Mouse (Mus musculus) spleen, adult 2 months (tissue): Measurements from ENCODE around the gene Atf6b. TPM values are rescaled to one million over a fixed set of nuclear protein-coding genes. Genes with fewer than 3 reads are reported as not detected.

Experiments
- DNase-seq, 2 experiments: peaks; one replicate each; pipeline versions ENCODE4 v3.0.0 to v3.0.0-alpha.2; 2012 to 2021; ENCODE audit warnings: low spot score in 2 of 2, low read depth in 1 of 2
- H3K27ac ChIP-seq: fragments of 200-500 bp; 2 replicates; pipeline ENCODE4 v1.5.1; 2012; ENCODE audit warnings: low read length, inconsistent platforms; ENCODE audit not compliant: insufficient read depth
- H3K27me3 ChIP-seq: fragments of 200-500 bp; 2 replicates; pipeline ENCODE4 v1.6.1; 2012; ENCODE audit warnings: mild to moderate bottlenecking, moderate library complexity, low read length, inconsistent platforms; ENCODE audit not compliant: control insufficient read depth, insufficient read depth
- H3K36me3 ChIP-seq: fragments of 200-500 bp; 2 replicates; pipeline ENCODE4 v1.6.1; 2012; ENCODE audit warnings: mild to moderate bottlenecking, low read length, inconsistent platforms; ENCODE audit not compliant: control insufficient read depth, insufficient read depth
- H3K4me1 ChIP-seq: fragments of 200-500 bp; 2 replicates; pipeline ENCODE4 v1.6.1; 2011; ENCODE audit warnings: inconsistent platforms; ENCODE audit not compliant: control insufficient read depth, insufficient read depth, insufficient read length
- H3K4me3 ChIP-seq: fragments of 200-500 bp; 2 replicates; pipeline ENCODE4 v1.5.1; 2011; ENCODE audit warnings: mild to moderate bottlenecking, inconsistent platforms; ENCODE audit not compliant: insufficient read depth, insufficient read length; ENCODE audit errors: extremely low read depth
- CTCF ChIP-seq: fragments of 200-500 bp; IDR thresholded peaks from 2 replicates; pipeline ENCODE4 v1.5.1; 2011; ENCODE audit warnings: mild to moderate bottlenecking, inconsistent platforms; ENCODE audit not compliant: insufficient read depth, insufficient read length, insufficient replicate concordance; ENCODE audit errors: extremely low read depth
- POLR2A ChIP-seq: fragments of 200-500 bp; IDR thresholded peaks from 2 replicates; pipeline ENCODE4 v1.6.1; 2011; ENCODE audit warnings: low read depth, low read length, inconsistent platforms
- WGBS: fragments of 180-500 bp; shearing (Covaris S2); methylation state at CpG from one replicate; pipeline ENCODE4 v1.1.7; 2018; 5-methylcytosine and 5-hydroxymethylcytosine counted together
- polyA plus RNA-seq: library from polyadenylated mRNA; depleted of rRNA; stranded (reverse); fragments of >200 nt; gene quantifications from 2 replicates; pipeline ENCODE4 v1.2.3, GENCODE M21; 2012

Gene Atf6b
- polyA plus RNA-seq, 1 experiment, result 76.4 TPM

- WGBS, result 88% methylated on average over 16 of the region's 16 CpGs
- Histone ChIP-seq H3K4me1 (peaks cover 15% of the 10 kb centered on the region; the same call in 1 of the 2 replicates), H3K27me3 (no peaks in the 10 kb centered on the region), H3K27ac (no peak overlapping the region; the same call in 1 of the 2 replicates), H3K36me3 (peaks cover 32% of the 10 kb centered on the region), H3K4me3 (no peak overlapping the region)
- DNase-seq, result no peak
- TF ChIP-seq POLR2A (no peak), CTCF (no peak)
Measured at GRCm38 (mm10) chr17:34648141-34648890, 1.4 kb downstream of the Atf6b start.

- H3K36me3 ChIP-seq, result peaks cover 32% of the 10 kb centered on the region
- H3K4me3 ChIP-seq, result no peak overlapping the region
- H3K27me3 ChIP-seq, result no peaks in the 10 kb centered on the region
- DNase-seq, result no peak
- 58% methylated on average over 18 of the region's 18 CpGs for WGBS
- TF ChIP-seq POLR2A, result no peak
- TF ChIP-seq CTCF, result no peak
- H3K4me1 ChIP-seq, result peaks cover 15% of the 10 kb centered on the region; the same call in 1 of the 2 replicates
- H3K27ac ChIP-seq, result peak overlapping the region; percentile 42
Measured at GRCm38 (mm10) chr17:34649106-34649864, 2.3 kb downstream of the Atf6b start.

GRCm38 (mm10) chr17:34650781-34651180 is 3.8 kb downstream of the Atf6b start:
- TF ChIP-seq POLR2A (no peak), CTCF (no peak)
- peaks cover 38% of the 10 kb centered on the region for H3K36me3 ChIP-seq
- DNase-seq, result no peak
- no peak overlapping the region for H3K4me3 ChIP-seq
- no peaks in the 10 kb centered on the region for H3K27me3 ChIP-seq
- H3K27ac ChIP-seq, result no peak overlapping the region
- 93% methylated on average over 14 of the region's 14 CpGs for WGBS
- peaks cover 15% of the 10 kb centered on the region; the same call in 1 of the 2 replicates for H3K4me1 ChIP-seq

- Histone ChIP-seq H3K4me1 (peaks cover 15% of the 10 kb centered on the region; the same call in 1 of the 2 replicates), H3K4me3 (no peak overlapping the region), H3K27me3 (no peaks in the 10 kb centered on the region), H3K27ac (no peak overlapping the region), H3K36me3 (peaks cover 38% of the 10 kb centered on the region)
- 67% methylated on average over 19 of the region's 19 CpGs for WGBS
- DNase-seq, result no peak
- no peak for TF ChIP-seq POLR2A
- TF ChIP-seq CTCF, result peak; percentile 56; the same call in 1 of the 2 replicates
Measured at GRCm38 (mm10) chr17:34651507-34652221, 4.7 kb downstream of the Atf6b start.

- Histone ChIP-seq H3K27me3 (no peaks in the 10 kb centered on the region), H3K4me1 (peaks cover 14% of the 10 kb centered on the region; the same call in 1 of the 2 replicates), H3K27ac (no peak overlapping the region), H3K4me3 (no peak overlapping the region), H3K36me3 (peaks cover 38% of the 10 kb centered on the region)
- no peak for DNase-seq
- WGBS, result 94% methylated on average over 10 of the region's 10 CpGs
- TF ChIP-seq POLR2A (no peak), CTCF (no peak)
Measured at GRCm38 (mm10) chr17:34652546-34652945, 5.6 kb downstream of the Atf6b start.

GRCm38 (mm10) chr17:34652985-34653384 is 6.0 kb downstream of the Atf6b start:
- Histone ChIP-seq H3K4me1 (peaks cover 13% of the 10 kb centered on the region; the same call in 1 of the 2 replicates), H3K36me3 (peaks cover 38% of the 10 kb centered on the region), H3K4me3 (no peak overlapping the region), H3K27ac (no peak overlapping the region), H3K27me3 (no peaks in the 10 kb centered on the region)
- WGBS, result 95% methylated on average over 8 of the region's 8 CpGs
- DNase-seq, result no peak
- TF ChIP-seq CTCF, result no peak
- no peak for TF ChIP-seq POLR2A

GRCm38 (mm10) chr17:34653746-34654285 is 6.9 kb downstream of the Atf6b start:
- H3K27ac ChIP-seq, result no peak overlapping the region
- no peak overlapping the region for H3K4me3 ChIP-seq
- peaks cover 7% of the 10 kb centered on the region; the same call in 1 of the 2 replicates for H3K4me1 ChIP-seq
- no peak for DNase-seq
- H3K27me3 ChIP-seq, result no peaks in the 10 kb centered on the region
- TF ChIP-seq CTCF (peak; percentile 49; the same call in 1 of the 2 replicates), POLR2A (no peak)
- H3K36me3 ChIP-seq, result peaks cover 38% of the 10 kb centered on the region
- 69% methylated on average over 9 of the region's 9 CpGs for WGBS
